Mouse (Mus musculus): ENCODE measurements around the gene Chchd1.

GRCm38 (mm10) chr14:20667469-20667868 is 35.3 kb upstream of the Chchd1 start:
- no peak for TF ChIP-seq POLR2A (IDR thresholded peaks at IDR 0.05; ENCODE audit: insufficient read depth, low read depth, low read length)
- no peak for TF ChIP-seq CTCF (IDR thresholded peaks at IDR 0.05; ENCODE audit: insufficient read depth, low read depth, low read length)
